Mouse (Mus musculus): ENCODE results near the gene Gm3417. TPM values are rescaled to one million over a fixed set of nuclear protein-coding genes. Genes with fewer than 3 reads are reported as not detected.
"Not testable (repeated sequence)": the region's sequence is repeated elsewhere in the genome, so short reads cannot be mapped to it uniquely, and the experiment has no call there.

Gene Gm3417
- polyA plus RNA-seq, 1 experiment from 2014 or later: 3.3 TPM

DNA sequence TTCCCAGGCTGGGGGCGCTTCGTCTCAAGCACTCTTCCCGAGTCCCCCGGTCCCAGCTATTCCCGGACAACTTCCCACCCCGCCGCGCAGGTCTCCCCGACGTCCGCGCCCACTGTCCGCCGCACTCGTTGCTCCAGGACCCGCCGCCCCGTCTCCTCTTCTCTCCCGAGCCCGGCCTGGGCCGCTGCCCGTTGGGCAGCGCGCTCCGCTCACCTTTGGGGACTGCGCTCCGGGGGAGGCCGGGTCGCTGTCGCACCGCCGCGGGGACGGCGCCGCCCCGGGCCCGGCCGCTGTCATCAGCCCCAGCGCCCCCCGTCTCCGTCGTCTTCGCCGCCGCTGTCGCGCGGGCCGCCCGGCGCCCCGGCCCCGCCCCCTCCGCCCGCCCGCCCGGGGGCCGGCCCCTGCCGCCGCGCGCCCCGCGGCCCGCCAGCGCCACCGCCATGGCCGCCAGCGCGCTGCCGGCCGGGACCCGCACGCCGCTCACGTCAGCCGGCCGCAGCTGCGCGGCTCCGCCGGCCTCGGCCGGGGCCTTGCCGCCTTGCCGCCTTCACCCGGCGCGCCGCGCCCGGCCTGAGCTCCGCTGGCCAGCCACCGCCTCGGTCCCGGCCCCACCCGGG is 14.0 kb upstream of the Gm3417 start:
- not testable (repeated sequence) for H3K27me3 ChIP-seq; H3K27ac ChIP-seq (replicated peaks); H3K4me2 ChIP-seq (replicated peaks); H3K9ac ChIP-seq; H3K4me3 ChIP-seq (replicated peaks); H3K4me1 ChIP-seq; H3K36me3 ChIP-seq; H3K9me3 ChIP-seq (replicated peaks)
- no CpG with 5 or more reads among the region's 98 CpGs for WGBS
- ATAC-seq (ENCODE audit: insufficient number of reproducible peaks, low FRiP score, low TSS enrichment, low read depth): peak; percentile 75

DNA sequence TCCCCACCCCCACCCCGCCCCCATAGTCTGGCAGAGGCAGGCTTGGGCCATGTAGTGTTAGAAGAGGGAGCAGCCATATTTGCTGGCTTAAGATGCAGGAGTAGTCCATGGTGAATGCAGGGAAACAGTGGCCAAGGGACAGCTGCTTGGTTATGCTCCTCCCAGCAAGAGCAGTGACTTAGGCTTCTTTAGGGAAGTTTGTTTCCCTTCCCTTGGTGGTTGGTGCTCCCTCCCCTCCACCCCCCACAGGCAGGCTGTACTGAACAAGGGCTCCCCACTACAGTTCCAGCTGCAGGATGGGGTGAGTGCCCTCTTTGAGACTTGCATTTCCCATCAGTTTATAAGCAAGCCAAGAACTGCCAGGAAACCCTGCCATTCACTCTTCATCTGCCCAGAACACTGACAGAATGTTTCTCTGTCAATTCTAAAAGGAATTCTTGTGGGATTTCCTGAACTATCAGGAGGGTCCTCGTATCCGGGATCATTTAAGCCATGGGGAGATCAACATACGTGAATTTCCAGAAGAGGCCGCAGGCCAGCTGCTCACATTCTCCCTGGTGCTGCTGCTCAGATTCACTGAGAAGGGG is 11.6 kb upstream of the Gm3417 start:
- not testable (repeated sequence) for H3K9ac ChIP-seq; H3K27me3 ChIP-seq; H3K9me3 ChIP-seq (replicated peaks); H3K36me3 ChIP-seq; H3K4me3 ChIP-seq (replicated peaks); H3K4me1 ChIP-seq; ATAC-seq (ENCODE audit: insufficient number of reproducible peaks, low FRiP score, low TSS enrichment, low read depth); H3K27ac ChIP-seq (replicated peaks); H3K4me2 ChIP-seq (replicated peaks)
- 70% methylated on average over 4 of the region's 5 CpGs for WGBS

- WGBS: under 1% methylated on average over 4 of the region's 7 CpGs
- not testable (repeated sequence) for H3K9me3 ChIP-seq (replicated peaks); H3K4me1 ChIP-seq; H3K27ac ChIP-seq (replicated peaks); H3K36me3 ChIP-seq; H3K27me3 ChIP-seq; ATAC-seq (ENCODE audit: insufficient number of reproducible peaks, low FRiP score, low TSS enrichment, low read depth); H3K4me3 ChIP-seq (replicated peaks); H3K9ac ChIP-seq; H3K4me2 ChIP-seq (replicated peaks)
Observed at GRCm38 (mm10) chr17:14977718-14978361, 750 bp downstream of the Gm3417 start.

DNA sequence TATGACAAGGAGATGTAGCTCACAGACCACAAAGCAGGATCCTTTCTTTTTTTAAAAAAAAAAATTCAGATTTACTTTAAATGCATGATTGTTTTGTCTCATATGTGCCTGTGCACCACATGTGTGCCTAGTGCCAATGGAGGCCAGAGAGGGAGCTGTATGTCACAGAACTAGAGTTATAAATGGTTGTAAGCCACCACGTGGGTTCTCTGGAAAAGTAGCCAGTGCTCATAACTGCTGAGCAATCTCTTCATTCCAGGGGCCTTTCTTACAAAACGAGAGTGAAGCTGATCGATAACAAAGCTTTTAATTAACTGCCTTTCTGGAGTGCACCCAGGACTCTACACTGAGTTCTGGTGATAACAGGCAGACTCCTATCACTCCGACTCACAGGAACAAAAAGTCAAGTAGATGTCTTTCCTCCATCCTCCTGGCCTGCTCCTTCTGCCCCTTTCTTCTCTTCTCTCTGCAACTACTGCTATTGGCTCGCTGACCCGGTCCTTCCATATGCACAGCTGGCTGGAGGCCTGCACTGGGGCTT is 10.1 kb downstream of the Gm3417 start:
- no CpG with 5 or more reads among the region's 6 CpGs for WGBS
- H3K4me1 ChIP-seq; H3K36me3 ChIP-seq; H3K27ac ChIP-seq (replicated peaks); H3K9ac ChIP-seq; ATAC-seq (ENCODE audit: insufficient number of reproducible peaks, low FRiP score, low TSS enrichment, low read depth); H3K27me3 ChIP-seq; H3K4me2 ChIP-seq (replicated peaks); H3K4me3 ChIP-seq (replicated peaks); H3K9me3 ChIP-seq (replicated peaks): not testable (repeated sequence)

- H3K4me2 ChIP-seq (replicated peaks); H3K4me3 ChIP-seq (replicated peaks); H3K27ac ChIP-seq (replicated peaks); H3K9ac ChIP-seq; H3K4me1 ChIP-seq; H3K9me3 ChIP-seq (replicated peaks); H3K27me3 ChIP-seq; H3K36me3 ChIP-seq: not testable (repeated sequence)
- WGBS: no CpG with 5 or more reads among the region's 44 CpGs
- peak; percentile 94 for ATAC-seq (ENCODE audit: insufficient number of reproducible peaks, low FRiP score, low TSS enrichment, low read depth)
Observed at GRCm38 (mm10) chr17:14961557-14962154, 16.9 kb downstream of the Gm3417 start.

GRCm38 (mm10) chr17:14960951-14961556 is 17.5 kb downstream of the Gm3417 start, which contains the start of gene Phf10:
Gene Phf10, minus strand, starts transcription at chr17:14961273.
- Histone ChIP-seq H3K27ac (replicated peaks) (peak within 1 kb of the TSS; percentile 75; the same call in 1 of the 2 replicates), H3K9ac (peak within 1 kb of the TSS; percentile 78), H3K4me2 (replicated peaks) (peak within 1 kb of the TSS; percentile 85), H3K4me3 (replicated peaks) (peak within 1 kb of the TSS; percentile 73)
- under 1% methylated on average over 54 of the region's 100 CpGs for WGBS
- H3K9me3 ChIP-seq (replicated peaks); H3K27me3 ChIP-seq; H3K36me3 ChIP-seq; H3K4me1 ChIP-seq: not testable (repeated sequence)
- ATAC-seq (ENCODE audit: insufficient number of reproducible peaks, low FRiP score, low TSS enrichment, low read depth): peak; percentile 81

DNA sequence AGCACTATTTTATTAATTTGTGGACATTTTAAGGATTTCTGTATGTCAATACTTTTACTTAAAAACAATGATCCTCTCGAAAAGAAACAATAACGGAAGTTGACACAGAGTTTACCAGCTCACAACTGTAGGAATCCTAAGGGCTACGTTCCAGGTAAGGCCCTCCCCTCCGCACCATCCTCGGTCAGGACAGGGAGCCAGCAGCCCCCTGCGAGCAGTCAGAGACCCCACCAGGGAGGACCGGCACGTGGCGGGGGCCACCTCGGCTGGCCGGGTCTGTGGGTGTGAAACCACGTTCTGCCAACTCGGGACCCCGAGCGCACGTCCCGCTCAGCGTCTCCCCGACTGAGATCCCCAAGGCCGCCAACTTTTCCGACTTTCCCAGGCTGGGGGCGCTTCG is 18.1 kb downstream of the Gm3417 start:
- WGBS: 1% methylated on average over 19 of the region's 23 CpGs
- H3K27ac ChIP-seq (replicated peaks): no peak overlapping the region
- H3K4me1 ChIP-seq: peaks cover 6% of the 10 kb centered on the region
- H3K4me3 ChIP-seq (replicated peaks): peak overlapping the region; percentile 73
- no peaks in the 10 kb centered on the region for H3K9me3 ChIP-seq (replicated peaks)
- no peak for ATAC-seq (ENCODE audit: insufficient number of reproducible peaks, low FRiP score, low TSS enrichment, low read depth)
- H3K27me3 ChIP-seq: no peaks in the 10 kb centered on the region
- no peaks in the 10 kb centered on the region for H3K36me3 ChIP-seq
- peak overlapping the region; percentile 85 for H3K4me2 ChIP-seq (replicated peaks)
- peak overlapping the region; percentile 78 for H3K9ac ChIP-seq

GRCm38 (mm10) chr17:14959979-14960378 is 18.6 kb downstream of the Gm3417 start:
- Histone ChIP-seq H3K27ac (replicated peaks) (no peak overlapping the region), H3K27me3 (no peaks in the 10 kb centered on the region), H3K4me2 (replicated peaks) (peak overlapping the region; percentile 48), H3K4me1 (peaks cover 6% of the 10 kb centered on the region), H3K36me3 (0 out of 2 replicates have a peak, but pooled peaks cover under 1% of the 10 kb centered on the region), H3K9ac (no peak overlapping the region), H3K9me3 (replicated peaks) (no peaks in the 10 kb centered on the region), H3K4me3 (replicated peaks) (peak overlapping the region; percentile 30)
- no peak for ATAC-seq (ENCODE audit: insufficient number of reproducible peaks, low FRiP score, low TSS enrichment, low read depth)
- WGBS: 26% methylated on average over 3 of the region's 3 CpGs

DNA sequence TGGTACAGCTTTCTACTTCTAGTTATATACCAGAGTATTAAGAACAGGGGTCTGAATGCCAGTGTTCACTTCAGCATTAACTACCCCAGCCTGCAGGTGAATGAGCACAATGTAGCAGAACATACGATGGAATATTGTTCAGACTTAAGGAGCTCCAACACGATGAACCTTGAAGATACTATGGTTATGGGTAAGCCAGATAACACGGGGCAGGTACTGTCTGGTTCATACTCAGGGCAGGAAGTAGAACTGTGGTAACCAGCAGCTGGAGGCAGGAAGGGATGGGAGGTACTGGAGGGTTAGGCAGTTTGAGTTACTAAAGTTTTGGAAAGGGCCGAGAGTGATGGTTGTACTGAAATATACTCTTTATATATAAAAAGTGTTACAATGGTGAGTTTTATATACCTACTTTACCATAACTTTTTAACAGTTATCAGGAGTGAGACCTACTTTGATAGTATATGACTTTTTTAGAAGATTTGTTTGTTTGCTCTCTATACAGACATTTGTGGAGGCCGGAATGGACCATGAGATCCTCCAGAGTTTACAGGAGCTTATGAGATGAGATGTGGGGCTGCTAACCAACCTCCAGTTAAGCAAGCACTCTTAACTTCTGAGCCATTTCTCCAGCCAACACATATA is 19.8 kb downstream of the Gm3417 start:
- Histone ChIP-seq H3K4me2 (replicated peaks) (no peak overlapping the region), H3K27me3 (no peaks in the 10 kb centered on the region), H3K27ac (replicated peaks) (no peak overlapping the region), H3K36me3 (peaks cover 11% of the 10 kb centered on the region), H3K4me3 (replicated peaks) (no peak overlapping the region), H3K4me1 (peaks cover 6% of the 10 kb centered on the region), H3K9me3 (replicated peaks) (no peaks in the 10 kb centered on the region), H3K9ac (no peak overlapping the region)
- 84% methylated on average over 5 of the region's 5 CpGs for WGBS
- ATAC-seq (ENCODE audit: insufficient number of reproducible peaks, low FRiP score, low TSS enrichment, low read depth): no peak

GRCm38 (mm10) chr17:14953452-14953851 is 25.1 kb downstream of the Gm3417 start:
- no peaks in the 10 kb centered on the region for H3K9me3 ChIP-seq (replicated peaks)
- peaks cover 48% of the 10 kb centered on the region for H3K36me3 ChIP-seq
- ATAC-seq (ENCODE audit: insufficient number of reproducible peaks, low FRiP score, low TSS enrichment, low read depth): no peak
- H3K4me2 ChIP-seq (replicated peaks): no peak overlapping the region
- WGBS: 89% methylated on average over 8 of the region's 8 CpGs
- no peak overlapping the region for H3K27ac ChIP-seq (replicated peaks)
- H3K27me3 ChIP-seq: no peaks in the 10 kb centered on the region
- H3K4me1 ChIP-seq: no peaks in the 10 kb centered on the region
- H3K4me3 ChIP-seq (replicated peaks): no peak overlapping the region
- H3K9ac ChIP-seq: no peak overlapping the region
